Mouse (Mus musculus): ENCODE data around the gene 1810037I17Rik. TPM values are rescaled to one million over a fixed set of nuclear protein-coding genes. Genes with fewer than 3 reads are reported as not detected.
A peak's percentile ranks its signal among the peaks of the same experiment; 100 is the strongest.

1810037I17Rik gene
- total and polyA plus RNA-seq, 3 experiments = 75.6 to 132 (median 106) TPM

DNA sequence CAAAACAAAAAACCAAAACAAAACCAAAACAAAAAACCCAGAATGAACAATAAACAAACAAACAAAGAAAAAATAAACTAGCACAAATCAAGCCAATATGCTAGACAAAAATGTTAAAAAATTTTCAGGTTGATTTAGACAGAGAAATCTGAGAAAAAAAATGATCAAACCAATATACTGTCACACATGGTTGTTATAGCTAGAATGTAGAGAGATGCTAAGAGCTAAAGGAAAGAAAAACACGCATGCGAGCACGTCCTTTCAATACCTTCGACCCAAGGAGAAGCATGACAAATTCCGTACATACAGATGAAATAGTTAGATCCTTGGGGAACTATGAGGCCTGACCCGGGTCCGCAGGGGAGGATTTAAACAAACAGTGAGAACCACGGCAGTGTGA, 4.7 kb upstream of the 1810037I17Rik start, which contains the start of gene Gm10959:
Gene Gm10959, minus strand, starts transcription at position 101 of the 400 bp plus-strand sequence.
- no peaks in the 10 kb centered on the region for H3K36me3 ChIP-seq (replicated peaks in 1 of 2; ENCODE audit: control insufficient read depth in 1 of 2, insufficient read depth in 1 of 2, low read length in 1 of 2)

DNA sequence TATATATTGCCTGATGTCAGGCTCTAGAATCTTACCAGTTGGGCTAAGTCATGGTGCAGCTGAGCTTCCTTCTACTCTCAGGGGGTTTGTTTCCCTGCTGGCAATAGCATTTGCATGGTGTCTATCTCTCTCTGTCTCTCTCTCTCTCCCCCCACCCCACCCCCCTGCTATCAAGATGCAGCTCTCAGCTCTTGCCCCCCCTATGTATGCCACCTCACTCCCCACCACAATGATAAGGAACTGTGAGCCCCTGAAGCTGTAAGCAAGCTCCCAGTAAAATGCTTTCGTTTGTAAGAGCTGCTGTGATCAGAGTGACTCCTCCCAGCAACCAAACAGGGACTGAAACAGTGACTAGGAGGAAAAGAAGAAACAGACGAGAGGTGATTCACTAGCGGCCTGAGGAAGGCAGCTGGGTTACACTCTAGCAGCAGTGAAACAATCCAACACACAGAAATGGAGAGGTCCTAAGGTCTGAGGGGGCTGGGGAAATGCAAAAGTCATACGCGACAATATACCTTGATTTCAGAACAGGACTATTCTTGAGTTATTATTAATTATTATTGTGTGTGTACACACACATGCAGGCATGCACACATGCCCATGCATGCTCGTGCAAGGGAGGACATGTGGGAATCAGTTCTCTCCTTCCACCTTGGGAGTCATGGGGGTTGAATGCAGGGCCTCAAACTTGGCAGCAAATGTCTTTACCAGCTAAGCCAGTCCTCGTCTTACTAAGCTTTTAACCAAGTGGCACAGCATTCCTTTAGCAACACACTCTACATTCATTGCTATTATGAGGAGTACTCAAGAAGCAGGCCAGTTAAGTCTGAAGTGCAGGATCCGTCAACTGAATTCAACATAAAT, 3.2 kb upstream of the 1810037I17Rik start:
- TF ChIP-seq EP300 (IDR thresholded peaks at IDR 0.05; ENCODE audit: low read length) (0 out of 2 replicates have a peak, but pooled peaks have one; percentile 14), NELFE (IDR thresholded peaks at IDR 0.05; ENCODE audit: low read depth, low read length) (0 out of 2 replicates have a peak, but pooled peaks have one; percentile 6), MAX (IDR thresholded peaks at IDR 0.05; ENCODE audit: low read length) (0 out of 2 replicates have a peak, but pooled peaks have one; percentile 37), MXI1 (IDR thresholded peaks at IDR 0.05; ENCODE audit: low read depth, low read length) (0 out of 2 replicates have a peak, but pooled peaks have one; percentile 41), NRF1 (IDR thresholded peaks at IDR 0.05; ENCODE audit: low read depth, low read length) (no peak)
- in situ Hi-C loops (cut with MboI; ENCODE audit: low pct_ligation_motif_present, low pct_unique_long_range_greater_than_20kb, low sequenced_read_pairs) (loop anchor here (25.0 kb wide), 2 partner anchors 284 to 634 kb away; partner anchors contain the start of gene Bcar3), dilution Hi-C loops (cut with MboI; ENCODE audit: extremely low pct_ligation_motif_present, extremely low pct_unique_long_range_greater_than_20kb, low sequenced_read_pairs) (no loop called here)
- DNase-seq (ENCODE audit: extremely low read depth) = peak; percentile 48
- Histone ChIP-seq H3K27me3 (replicated peaks) (no peaks in the 10 kb centered on the region), H3K9ac (ENCODE audit: insufficient read depth, low read depth) (0 out of 2 replicates have a peak overlapping the region, but pooled peaks have one; percentile 23), H3K4me1 (ENCODE audit: control insufficient read depth in 1 of 2, insufficient read depth in 2 of 2) (peaks cover 4 to 28% of the 10 kb centered on the region in 2 experiments), H3K9me3 (replicated peaks; ENCODE audit: low read length) (no peaks in the 10 kb centered on the region), H3K79me2 (replicated peaks; ENCODE audit: control insufficient read depth, extremely low read depth, insufficient read depth, poor library complexity, severe bottlenecking) (peaks cover 5% of the 10 kb centered on the region; the same call in 1 of the 2 replicates), H3K4me2 (ENCODE audit: insufficient read depth, low read depth, poor library complexity, severe bottlenecking) (peak overlapping the region; percentile 37), H3K36me3 (replicated peaks in 1 of 2; ENCODE audit: control insufficient read depth in 1 of 2, insufficient read depth in 1 of 2, low read length in 1 of 2) (no peaks in the 10 kb centered on the region), H3K27ac (ENCODE audit: insufficient read depth, low read depth) (peak overlapping the region; percentile 13; the same call in 1 of the 2 replicates), H3K4me3 (replicated peaks in 1 of 3; ENCODE audit: low read depth in 2 of 3, low read length in 2 of 3, poor library complexity in 1 of 3) (no peak overlapping the region)

More for the DNA sequence above, 4.7 kb upstream of the 1810037I17Rik start, which contains the start of gene Gm10959:
- TF ChIP-seq NELFE (IDR thresholded peaks at IDR 0.05; ENCODE audit: low read depth, low read length) (no peak), POLR2A (IDR thresholded peaks at IDR 0.05; ENCODE audit: low read depth, low read length) (no peak), TBP (conservative IDR thresholded peaks at IDR 0.05; ENCODE audit: low read depth, low read length) (no peak), CHD2 (IDR thresholded peaks at IDR 0.05; ENCODE audit: low read length) (no peak), POLR2AphosphoS2 (IDR thresholded peaks at IDR 0.05; ENCODE audit: low read depth, low read length) (no peak), ZNF384 (IDR thresholded peaks at IDR 0.05; ENCODE audit: low read depth, low read length) (no peak)
- no peak within 1 kb of the TSS for H3K27ac ChIP-seq (ENCODE audit: insufficient read depth, low read depth)
- H3K79me2 ChIP-seq (replicated peaks; ENCODE audit: control insufficient read depth, extremely low read depth, insufficient read depth, poor library complexity, severe bottlenecking) = no peaks in the 10 kb centered on the region
- H3K9me3 ChIP-seq (replicated peaks; ENCODE audit: low read length) = no peaks in the 10 kb centered on the region
- DNase-seq (ENCODE audit: extremely low read depth) = no peak
- H3K4me3 ChIP-seq (replicated peaks in 1 of 3; ENCODE audit: low read depth in 2 of 3, low read length in 2 of 3, poor library complexity in 1 of 3) = no peak within 1 kb of the TSS
- H3K4me2 ChIP-seq (ENCODE audit: insufficient read depth, low read depth, poor library complexity, severe bottlenecking) = no peak within 1 kb of the TSS
- H3K9ac ChIP-seq (ENCODE audit: insufficient read depth, low read depth) = no peak within 1 kb of the TSS
- in situ Hi-C loops (cut with MboI; ENCODE audit: low pct_ligation_motif_present, low pct_unique_long_range_greater_than_20kb, low sequenced_read_pairs) (loop anchor here (25.0 kb wide), 2 partner anchors 282 to 632 kb away; partner anchors contain the start of gene Bcar3), dilution Hi-C loops (cut with MboI; ENCODE audit: extremely low pct_ligation_motif_present, extremely low pct_unique_long_range_greater_than_20kb, low sequenced_read_pairs) (no loop called here)
- H3K27me3 ChIP-seq (replicated peaks) = no peaks in the 10 kb centered on the region
- peaks cover 4 to 28% of the 10 kb centered on the region in 2 experiments for H3K4me1 ChIP-seq (ENCODE audit: control insufficient read depth in 1 of 2, insufficient read depth in 2 of 2)
